Mouse (Mus musculus): ENCODE results near the gene Krt87. TPM values are rescaled to one million over a fixed set of nuclear protein-coding genes. Genes with fewer than 3 reads are reported as not detected.

The Krt87 gene
- polyA plus RNA-seq, 1 experiment from 2014 or later: not detected

DNA sequence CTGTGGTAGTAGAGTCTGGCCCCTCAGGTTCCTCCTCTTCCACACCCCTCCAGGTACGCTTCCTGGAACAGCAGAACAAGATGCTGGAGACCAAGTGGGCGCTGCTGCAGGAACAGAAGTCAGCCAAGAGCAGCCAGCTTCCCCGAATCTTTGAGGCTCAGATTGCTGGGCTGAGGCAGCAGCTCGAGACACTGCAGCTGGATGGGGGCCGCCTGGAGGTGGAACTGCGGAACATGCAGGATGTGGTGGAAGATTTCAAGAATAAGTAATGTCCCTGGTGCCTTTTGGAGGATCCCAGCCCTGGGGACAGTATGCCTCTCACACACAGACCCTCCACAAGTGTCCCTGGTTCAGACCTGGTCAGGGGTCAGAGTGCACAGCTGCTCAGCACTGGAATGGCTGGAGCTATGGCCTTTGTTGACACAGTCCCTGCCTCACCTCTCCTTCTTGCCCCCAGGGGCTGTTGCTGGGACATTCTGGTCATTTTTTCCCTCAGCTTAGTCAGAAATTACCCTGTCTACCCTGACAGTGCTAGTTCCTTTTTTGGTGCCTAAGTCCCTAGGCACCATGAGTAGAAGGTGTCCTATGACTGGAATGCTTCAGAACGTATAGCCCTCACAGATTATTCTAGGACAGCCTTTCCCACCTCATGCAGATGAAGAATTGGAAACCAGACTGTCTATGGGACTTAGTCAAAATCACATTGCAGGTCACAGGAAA lies 24.5 kb downstream of the Krt87 start:
- Histone ChIP-seq H3K4me1 (ENCODE audit: control insufficient read depth, insufficient read depth, low read length) (peaks cover 14% of the 10 kb centered on the region), H3K9me3 (ENCODE audit: control insufficient read depth, low read length) (no peaks in the 10 kb centered on the region), H3K4me2 (ENCODE audit: low read depth, severe bottlenecking) (no peak overlapping the region), H3K4me3 (ENCODE audit: low read depth, low read length) (no peak overlapping the region), H3K36me3 (ENCODE audit: control insufficient read depth, insufficient read depth, low read length) (no peaks in the 10 kb centered on the region), H3K9ac (ENCODE audit: low read length) (no peak overlapping the region), H3K27ac (replicated peaks; ENCODE audit: low read depth, low read length) (no peak overlapping the region), H3K27me3 (ENCODE audit: control insufficient read depth, insufficient read depth, low read length) (peaks cover 20% of the 10 kb centered on the region)
- WGBS: 43% methylated on average over 7 of the region's 7 CpGs
- ATAC-seq (ENCODE audit: insufficient number of reproducible peaks, low FRiP score, low TSS enrichment, low read depth): no peak
- DNase-seq (ENCODE audit: low spot score): no peak

DNA sequence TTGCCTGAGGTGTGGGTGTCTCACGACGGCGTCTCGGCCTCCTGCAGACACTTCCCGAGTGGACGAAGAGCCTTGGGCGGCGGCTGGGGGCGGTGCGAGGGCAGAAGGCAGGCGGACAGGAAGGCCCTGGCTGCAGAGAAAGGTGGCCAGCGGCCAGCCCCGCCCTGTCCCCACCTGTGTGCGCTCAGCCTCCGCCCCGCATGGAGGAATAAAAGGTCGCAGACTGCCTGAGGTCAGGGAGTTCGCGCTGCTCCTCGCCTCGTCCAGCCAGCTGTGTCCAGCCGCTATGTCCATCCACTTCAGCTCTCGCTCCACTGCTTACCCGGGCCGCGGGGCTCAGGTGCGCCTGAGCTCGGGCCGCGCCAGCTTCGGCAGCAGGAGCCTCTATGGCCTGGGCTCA lies 26.4 kb downstream of the Krt87 start:
- H3K27me3 ChIP-seq (ENCODE audit: control insufficient read depth, insufficient read depth, low read length): peaks cover 20% of the 10 kb centered on the region
- no peak for DNase-seq (ENCODE audit: low spot score)
- no peaks in the 10 kb centered on the region for H3K9me3 ChIP-seq (ENCODE audit: control insufficient read depth, low read length)
- H3K9ac ChIP-seq (ENCODE audit: low read length): no peak overlapping the region
- no peak overlapping the region for H3K4me2 ChIP-seq (ENCODE audit: low read depth, severe bottlenecking)
- peaks cover 14% of the 10 kb centered on the region for H3K4me1 ChIP-seq (ENCODE audit: control insufficient read depth, insufficient read depth, low read length)
- H3K4me3 ChIP-seq (ENCODE audit: low read depth, low read length): 0 out of 2 replicates have a peak overlapping the region, but pooled peaks have one; percentile 1
- 27% methylated on average over 31 of the region's 31 CpGs for WGBS
- H3K36me3 ChIP-seq (ENCODE audit: control insufficient read depth, insufficient read depth, low read length): no peaks in the 10 kb centered on the region
- H3K27ac ChIP-seq (replicated peaks; ENCODE audit: low read depth, low read length): no peak overlapping the region
- no peak for ATAC-seq (ENCODE audit: insufficient number of reproducible peaks, low FRiP score, low TSS enrichment, low read depth)

- Histone ChIP-seq H3K4me3 (ENCODE audit: low read depth, low read length) (no peak within 1 kb of the TSS), H3K4me2 (ENCODE audit: low read depth, severe bottlenecking) (peak within 1 kb of the TSS; percentile 15; the same call in 1 of the 2 replicates)
Observed at GRCm38 (mm10) chr15:101410775-101411174, 27.8 kb downstream of the Krt87 start, which contains the start of gene Krt7. Gene Krt7 (plus strand): TSS chr15:101411043.

GRCm38 (mm10) chr15:101398269-101398668 lies 40.3 kb downstream of the Krt87 start:
- ATAC-seq (ENCODE audit: insufficient number of reproducible peaks, low FRiP score, low TSS enrichment, low read depth) (no peak), DNase-seq (ENCODE audit: low spot score) (no peak)
- Histone ChIP-seq H3K4me3 (ENCODE audit: low read depth, low read length) (no peak overlapping the region), H3K27ac (replicated peaks; ENCODE audit: low read depth, low read length) (no peak overlapping the region), H3K9me3 (ENCODE audit: control insufficient read depth, low read length) (no peaks in the 10 kb centered on the region), H3K36me3 (ENCODE audit: control insufficient read depth, insufficient read depth, low read length) (no peaks in the 10 kb centered on the region), H3K9ac (ENCODE audit: low read length) (no peak overlapping the region), H3K27me3 (ENCODE audit: control insufficient read depth, insufficient read depth, low read length) (no peaks in the 10 kb centered on the region), H3K4me2 (ENCODE audit: low read depth, severe bottlenecking) (no peak overlapping the region), H3K4me1 (ENCODE audit: control insufficient read depth, insufficient read depth, low read length) (peaks cover 4% of the 10 kb centered on the region; the same call in 1 of the 2 replicates)
- WGBS: 87% methylated on average over 8 of the region's 8 CpGs

More at GRCm38 (mm10) chr15:101410775-101411174, 27.8 kb downstream of the Krt87 start, which contains the start of gene Krt7:
- Histone ChIP-seq H3K9me3 (ENCODE audit: control insufficient read depth, low read length) (no peaks in the 10 kb centered on the region), H3K9ac (ENCODE audit: low read length) (no peak within 1 kb of the TSS), H3K4me1 (ENCODE audit: control insufficient read depth, insufficient read depth, low read length) (peaks cover 14% of the 10 kb centered on the region), H3K27ac (replicated peaks; ENCODE audit: low read depth, low read length) (no peak within 1 kb of the TSS; the same call in 1 of the 2 replicates), H3K36me3 (ENCODE audit: control insufficient read depth, insufficient read depth, low read length) (no peaks in the 10 kb centered on the region), H3K27me3 (ENCODE audit: control insufficient read depth, insufficient read depth, low read length) (peaks cover 20% of the 10 kb centered on the region)
- ATAC-seq (ENCODE audit: insufficient number of reproducible peaks, low FRiP score, low TSS enrichment, low read depth) (no peak), DNase-seq (ENCODE audit: low spot score) (no peak)
- WGBS: 46% methylated on average over 2 of the region's 2 CpGs

- DNase-seq (ENCODE audit: low spot score) (no peak), ATAC-seq (ENCODE audit: insufficient number of reproducible peaks, low FRiP score, low TSS enrichment, low read depth) (no peak)
- Histone ChIP-seq H3K27me3 (ENCODE audit: control insufficient read depth, insufficient read depth, low read length) (no peaks in the 10 kb centered on the region), H3K36me3 (ENCODE audit: control insufficient read depth, insufficient read depth, low read length) (no peaks in the 10 kb centered on the region), H3K4me3 (ENCODE audit: low read depth, low read length) (no peak overlapping the region), H3K9ac (ENCODE audit: low read length) (no peak overlapping the region), H3K9me3 (ENCODE audit: control insufficient read depth, low read length) (no peaks in the 10 kb centered on the region), H3K4me1 (ENCODE audit: control insufficient read depth, insufficient read depth, low read length) (peaks cover 4% of the 10 kb centered on the region; the same call in 1 of the 2 replicates), H3K27ac (replicated peaks; ENCODE audit: low read depth, low read length) (no peak overlapping the region), H3K4me2 (ENCODE audit: low read depth, severe bottlenecking) (no peak overlapping the region)
- WGBS: 92% methylated on average over 2 of the region's 2 CpGs
Observed at GRCm38 (mm10) chr15:101397683-101398082, 40.9 kb downstream of the Krt87 start.

- Histone ChIP-seq H3K27me3 (ENCODE audit: control insufficient read depth, insufficient read depth, low read length) (no peaks in the 10 kb centered on the region), H3K9me3 (ENCODE audit: control insufficient read depth, low read length) (no peaks in the 10 kb centered on the region), H3K36me3 (ENCODE audit: control insufficient read depth, insufficient read depth, low read length) (no peaks in the 10 kb centered on the region), H3K9ac (ENCODE audit: low read length) (no peak overlapping the region), H3K4me1 (ENCODE audit: control insufficient read depth, insufficient read depth, low read length) (peaks cover 4% of the 10 kb centered on the region; the same call in 1 of the 2 replicates), H3K27ac (replicated peaks; ENCODE audit: low read depth, low read length) (peak overlapping the region; percentile 58; the same call in 1 of the 2 replicates), H3K4me3 (ENCODE audit: low read depth, low read length) (no peak overlapping the region), H3K4me2 (ENCODE audit: low read depth, severe bottlenecking) (no peak overlapping the region)
- WGBS: 53% methylated on average over 3 of the region's 3 CpGs
- peak; percentile 66 for DNase-seq (ENCODE audit: low spot score)
- ATAC-seq (ENCODE audit: insufficient number of reproducible peaks, low FRiP score, low TSS enrichment, low read depth): no peak
Observed at GRCm38 (mm10) chr15:101396921-101397320, 41.7 kb downstream of the Krt87 start.

DNA sequence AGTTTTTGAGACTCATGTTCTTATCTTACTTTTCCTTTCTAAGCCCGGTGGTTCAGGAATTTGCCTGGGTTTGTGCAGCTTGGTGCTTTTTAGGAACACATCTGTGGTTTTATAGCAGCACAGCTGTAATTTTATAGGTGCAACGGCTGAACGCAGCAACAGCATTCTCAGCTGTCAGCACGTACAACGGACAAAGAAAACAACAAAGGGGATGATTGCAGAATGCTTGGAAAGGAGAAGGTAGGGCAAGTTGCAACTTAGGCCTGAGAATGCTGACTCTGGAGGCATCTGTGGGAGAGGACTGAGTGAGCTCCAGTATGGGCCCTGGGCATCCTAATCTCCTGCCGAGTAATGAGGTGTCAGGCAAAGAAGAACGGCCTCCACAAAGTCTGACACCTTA lies 42.1 kb downstream of the Krt87 start:
- Histone ChIP-seq H3K9me3 (ENCODE audit: control insufficient read depth, low read length) (no peaks in the 10 kb centered on the region), H3K9ac (ENCODE audit: low read length) (no peak overlapping the region), H3K27me3 (ENCODE audit: control insufficient read depth, insufficient read depth, low read length) (no peaks in the 10 kb centered on the region), H3K4me3 (ENCODE audit: low read depth, low read length) (no peak overlapping the region), H3K4me1 (ENCODE audit: control insufficient read depth, insufficient read depth, low read length) (peaks cover 4% of the 10 kb centered on the region; the same call in 1 of the 2 replicates), H3K4me2 (ENCODE audit: low read depth, severe bottlenecking) (no peak overlapping the region), H3K27ac (replicated peaks; ENCODE audit: low read depth, low read length) (peak overlapping the region; percentile 58; the same call in 1 of the 2 replicates), H3K36me3 (ENCODE audit: control insufficient read depth, insufficient read depth, low read length) (no peaks in the 10 kb centered on the region)
- ATAC-seq (ENCODE audit: insufficient number of reproducible peaks, low FRiP score, low TSS enrichment, low read depth) (no peak), DNase-seq (ENCODE audit: low spot score) (peak; percentile 52)
- 10% methylated on average over 7 of the region's 7 CpGs for WGBS

DNA sequence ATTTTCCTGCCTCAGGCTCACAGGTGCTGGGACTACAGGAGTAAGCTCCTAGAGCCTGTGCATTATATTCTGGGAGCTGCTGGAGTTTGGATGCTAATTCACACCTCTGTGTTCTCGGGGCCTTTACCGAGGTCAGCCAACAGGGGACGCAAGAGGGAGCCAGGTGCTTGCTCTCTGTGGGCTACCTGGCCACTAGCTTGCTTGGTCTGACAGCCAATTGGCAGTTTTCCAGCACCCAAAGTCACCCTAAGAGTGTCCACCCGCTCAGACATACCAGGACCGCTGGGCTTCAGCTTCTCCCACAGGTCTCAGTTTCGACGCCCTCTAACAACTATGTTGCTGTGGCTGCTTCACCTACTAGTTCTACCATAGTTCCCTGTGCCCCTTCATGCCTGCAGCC lies 43.7 kb downstream of the Krt87 start:
- DNase-seq (ENCODE audit: low spot score): no peak

More for the DNA sequence above, 43.7 kb downstream of the Krt87 start:
- WGBS: 58% methylated on average over 7 of the region's 7 CpGs
- no peaks in the 10 kb centered on the region for H3K27me3 ChIP-seq (ENCODE audit: control insufficient read depth, insufficient read depth, low read length)
- peaks cover 4% of the 10 kb centered on the region; the same call in 1 of the 2 replicates for H3K4me1 ChIP-seq (ENCODE audit: control insufficient read depth, insufficient read depth, low read length)
- no peak overlapping the region for H3K4me2 ChIP-seq (ENCODE audit: low read depth, severe bottlenecking)
- no peak overlapping the region for H3K4me3 ChIP-seq (ENCODE audit: low read depth, low read length)
- no peaks in the 10 kb centered on the region for H3K36me3 ChIP-seq (ENCODE audit: control insufficient read depth, insufficient read depth, low read length)
- no peak overlapping the region for H3K27ac ChIP-seq (replicated peaks; ENCODE audit: low read depth, low read length)
- no peak for ATAC-seq (ENCODE audit: insufficient number of reproducible peaks, low FRiP score, low TSS enrichment, low read depth)
- no peak overlapping the region for H3K9ac ChIP-seq (ENCODE audit: low read length)
- H3K9me3 ChIP-seq (ENCODE audit: control insufficient read depth, low read length): no peaks in the 10 kb centered on the region

All from limb, embryonic 11.5 days (tissue).